Mouse (Mus musculus): ENCODE data around the gene Gpatch2.

Gene Gpatch2

DNA sequence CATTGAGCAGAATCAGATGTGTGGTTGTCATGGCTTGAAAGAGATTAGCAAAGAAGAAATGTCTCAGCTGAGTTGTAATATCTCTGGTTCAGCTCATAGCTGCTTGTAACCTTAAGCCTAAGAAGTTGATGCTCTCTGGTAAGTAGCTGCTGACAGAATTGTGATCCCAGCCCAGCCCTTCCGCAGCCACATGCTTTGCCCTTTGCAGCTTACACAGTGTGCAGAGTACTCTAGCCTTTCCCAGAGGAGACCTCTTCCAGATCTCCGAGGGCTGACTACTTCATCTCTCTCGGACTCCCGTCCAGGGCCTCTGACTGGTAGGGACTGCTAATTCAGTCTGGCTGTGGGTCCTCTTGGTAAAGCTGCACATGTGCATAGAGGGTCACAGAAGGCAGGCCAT, 92.0 kb downstream of the Gpatch2 start:
- DNase-seq (ENCODE audit: low spot score), result no peak

DNA sequence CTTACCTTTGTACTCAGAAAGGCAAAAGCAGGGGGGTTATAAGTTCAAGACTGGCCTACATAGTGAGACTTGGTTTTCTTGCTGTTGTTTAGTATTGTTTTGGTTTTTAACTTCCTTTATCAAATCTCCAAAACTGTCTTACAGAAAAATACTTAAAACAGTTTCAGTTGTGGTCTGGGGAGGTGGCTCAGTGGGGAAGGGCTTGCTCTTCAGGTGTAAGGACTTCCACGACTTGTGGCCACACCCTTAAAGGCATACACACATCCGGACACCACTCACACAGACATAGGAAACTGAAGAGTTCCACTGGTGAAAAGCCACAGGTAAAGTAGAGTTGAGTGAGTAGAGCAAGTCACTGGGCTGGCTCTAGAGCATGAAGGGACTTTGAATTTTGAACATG, 93.2 kb downstream of the Gpatch2 start:
- DNase-seq (ENCODE audit: low spot score), result no peak

DNA sequence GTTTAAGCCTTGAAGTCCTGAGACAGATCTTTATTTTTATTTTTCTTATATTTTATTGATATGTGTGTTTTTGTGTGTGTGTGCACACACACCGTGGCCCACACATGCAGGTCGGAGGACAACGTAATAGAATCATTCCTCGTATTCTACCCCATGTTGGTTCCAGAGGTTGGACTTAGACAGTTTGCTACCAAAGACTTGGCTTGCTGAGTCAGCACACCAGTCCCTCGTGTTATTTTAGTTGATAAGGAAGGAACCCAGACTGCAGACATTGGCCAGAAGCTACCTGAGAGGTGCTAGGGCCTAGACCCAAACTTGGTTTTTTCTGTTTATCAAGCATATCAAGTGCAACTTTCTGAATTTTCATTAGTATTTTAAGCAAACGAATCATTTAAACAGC, 95.8 kb downstream of the Gpatch2 start:
- no peak for DNase-seq (ENCODE audit: low spot score)

DNA sequence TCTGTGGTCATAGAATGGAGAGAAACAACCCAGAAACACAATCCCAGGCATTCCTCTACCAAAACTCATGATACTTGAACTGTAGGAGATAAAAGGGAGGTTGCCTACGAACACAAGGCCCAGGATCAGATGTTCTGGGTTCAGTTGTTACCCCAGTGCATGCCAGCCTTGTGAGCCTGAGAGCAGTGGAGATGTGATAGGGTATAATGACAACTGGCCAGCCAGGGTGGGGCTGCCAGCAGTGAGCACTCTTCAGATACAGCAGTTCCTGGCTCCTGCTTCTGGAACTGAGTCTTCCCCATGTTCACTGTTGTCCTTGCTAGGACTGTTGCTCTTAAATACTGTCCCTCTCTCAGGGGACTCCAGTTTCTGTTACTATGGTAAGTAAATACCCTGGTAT, 98.0 kb downstream of the Gpatch2 start:
- DNase-seq (ENCODE audit: low spot score), result no peak

DNA sequence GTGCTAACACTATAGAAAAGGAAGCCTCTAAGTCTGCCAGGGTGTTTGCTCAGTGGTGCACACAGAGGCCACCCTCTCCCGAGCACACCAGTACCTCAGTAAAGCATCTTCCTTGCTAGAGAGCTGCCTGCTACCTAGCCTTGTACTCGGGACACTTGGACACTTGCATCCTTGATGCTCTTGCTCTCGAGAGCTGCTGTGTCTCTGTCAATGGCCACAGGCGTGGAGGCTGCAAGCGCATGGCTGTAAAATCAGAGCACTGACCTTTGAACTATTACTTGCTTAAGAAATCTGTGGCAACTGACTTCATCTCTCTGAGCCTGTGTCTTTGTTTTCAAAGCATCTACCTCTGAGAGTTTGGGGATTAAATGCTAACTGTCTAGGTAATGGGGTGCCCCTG, 98.5 kb downstream of the Gpatch2 start:
- no peak for DNase-seq (ENCODE audit: low spot score)

DNA sequence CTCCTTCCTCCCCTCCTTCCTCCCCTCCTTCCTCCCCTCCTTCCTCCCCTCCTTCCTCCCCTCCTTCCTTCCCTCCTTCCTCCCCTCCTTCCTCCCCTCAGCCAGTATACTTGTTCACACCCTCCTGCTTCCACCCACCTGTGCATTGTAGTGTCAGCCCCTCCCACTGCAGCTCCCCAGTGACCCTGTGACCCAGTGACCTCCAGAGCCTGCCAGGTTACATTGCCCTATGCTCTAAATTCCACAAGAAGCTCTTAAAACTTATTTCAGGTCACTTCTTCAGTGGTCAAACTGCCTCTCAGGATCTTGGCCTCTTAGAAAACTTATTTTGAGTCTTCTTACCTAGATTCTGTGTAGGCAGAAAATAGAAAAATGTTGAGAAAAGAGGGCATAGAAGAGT, 99.2 kb downstream of the Gpatch2 start:
- no peak for DNase-seq (ENCODE audit: low spot score)

DNA sequence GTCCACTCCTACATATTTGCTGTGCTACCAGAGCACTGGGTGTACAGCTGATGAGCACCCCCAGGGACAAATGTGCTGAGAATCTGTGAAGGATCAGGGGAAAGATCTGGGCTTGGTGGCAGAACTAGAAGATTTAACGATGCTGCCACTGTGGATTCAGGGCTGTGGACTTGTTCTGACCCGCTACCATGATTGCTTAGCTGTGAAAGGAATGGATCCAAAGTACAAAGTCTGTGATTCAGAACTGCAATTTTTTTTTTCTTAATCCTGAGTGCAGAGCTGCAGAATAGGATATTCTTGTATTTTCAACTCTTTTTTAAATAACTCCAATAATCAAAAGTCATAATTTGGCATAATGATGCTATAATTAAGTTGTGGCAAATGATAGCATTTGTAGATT, 100.5 kb downstream of the Gpatch2 start:
- no peak for DNase-seq (ENCODE audit: low spot score)

DNA sequence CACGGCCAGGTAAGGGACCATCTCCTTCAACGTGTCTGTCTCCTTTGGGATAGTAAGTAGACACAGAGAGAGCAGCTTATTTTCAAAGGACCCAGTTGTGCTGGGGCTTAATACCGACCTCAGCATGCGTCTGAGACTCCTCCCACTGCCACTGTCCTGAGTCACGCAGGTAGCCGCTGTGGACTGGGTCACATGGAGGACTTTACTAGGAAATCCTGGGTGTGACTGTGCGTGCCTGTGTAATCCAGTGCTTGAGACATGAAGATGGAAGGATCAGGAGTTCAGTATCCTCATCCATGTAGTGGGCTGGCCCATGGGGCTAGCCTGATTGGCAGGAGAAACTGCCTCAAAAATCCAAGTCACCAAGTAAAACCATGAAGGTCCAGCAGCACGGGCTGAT, 101.2 kb downstream of the Gpatch2 start:
- DNase-seq (ENCODE audit: low spot score), result no peak

DNA sequence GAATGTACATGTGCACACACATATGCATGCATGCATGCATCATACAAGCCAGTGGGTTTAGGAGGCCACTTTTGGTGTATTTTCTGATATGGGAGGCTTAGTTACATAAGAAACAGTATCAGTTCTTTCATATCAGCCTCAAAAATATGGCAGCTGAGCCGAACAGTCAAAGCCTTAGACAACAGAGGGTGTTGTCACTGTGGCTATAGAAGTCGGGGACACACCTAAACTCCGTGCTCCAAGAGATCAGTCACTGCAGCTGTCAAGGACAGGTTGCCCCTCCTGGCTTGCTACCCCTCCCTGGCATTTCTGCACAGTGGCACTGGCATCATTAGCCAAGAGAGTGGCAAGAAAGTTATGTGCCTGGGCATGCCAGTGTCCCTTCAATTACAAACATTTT, 106.5 kb downstream of the Gpatch2 start:
- DNase-seq (ENCODE audit: low spot score), result no peak

DNA sequence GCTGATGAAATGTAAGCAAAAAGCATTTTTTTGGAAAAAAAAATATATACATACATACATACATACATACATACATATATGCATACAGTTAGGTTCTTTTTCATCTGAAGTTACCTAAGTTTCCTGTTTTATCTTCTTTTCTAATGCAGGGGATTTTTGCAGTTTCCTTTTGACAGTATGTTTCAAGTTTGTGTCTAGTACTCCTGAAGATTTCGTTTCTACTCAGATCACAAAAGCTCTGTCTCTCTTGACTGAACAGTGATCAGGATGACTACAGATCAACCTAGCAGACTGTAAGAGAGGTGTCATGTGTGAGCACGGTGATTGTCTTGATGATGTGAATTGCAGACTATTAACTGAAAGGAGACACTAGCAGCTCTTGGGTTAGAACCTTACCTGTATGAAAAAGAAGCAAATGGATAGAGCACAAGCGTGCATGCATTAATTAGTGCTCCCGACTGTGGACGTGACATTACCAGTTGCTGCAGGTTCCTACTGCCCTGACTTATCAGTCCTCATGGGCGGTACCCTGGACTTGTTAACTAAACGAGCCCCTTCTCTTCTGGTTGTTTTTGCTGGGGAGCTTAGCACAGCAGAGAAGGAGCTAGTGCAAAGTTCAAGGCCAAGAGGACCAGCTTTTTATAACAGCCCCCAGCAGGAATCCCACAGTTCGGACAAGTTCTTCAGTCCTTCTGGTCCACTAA, 107.3 kb downstream of the Gpatch2 start:
- no peak for DNase-seq (ENCODE audit: low spot score)

DNA sequence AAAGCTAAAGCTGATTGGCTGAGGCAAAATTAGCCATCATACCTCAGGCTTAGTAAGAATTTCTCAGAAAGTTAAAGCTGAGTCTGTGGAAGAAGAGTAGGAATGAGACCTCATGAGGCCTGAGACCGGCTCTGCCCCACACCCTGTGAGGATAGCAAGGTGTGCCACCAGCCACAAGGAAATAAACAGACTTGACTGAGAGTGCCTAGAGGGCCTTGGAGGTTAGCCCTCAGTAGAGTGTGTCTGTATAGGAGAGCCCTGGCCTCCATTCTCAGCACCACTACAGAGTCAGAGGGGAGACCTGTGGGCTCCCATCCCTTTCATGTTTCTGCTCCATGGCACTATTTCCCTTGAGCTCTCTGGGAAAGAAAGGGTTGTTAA, 107.9 kb downstream of the Gpatch2 start:
- no peak for DNase-seq (ENCODE audit: low spot score)

DNA sequence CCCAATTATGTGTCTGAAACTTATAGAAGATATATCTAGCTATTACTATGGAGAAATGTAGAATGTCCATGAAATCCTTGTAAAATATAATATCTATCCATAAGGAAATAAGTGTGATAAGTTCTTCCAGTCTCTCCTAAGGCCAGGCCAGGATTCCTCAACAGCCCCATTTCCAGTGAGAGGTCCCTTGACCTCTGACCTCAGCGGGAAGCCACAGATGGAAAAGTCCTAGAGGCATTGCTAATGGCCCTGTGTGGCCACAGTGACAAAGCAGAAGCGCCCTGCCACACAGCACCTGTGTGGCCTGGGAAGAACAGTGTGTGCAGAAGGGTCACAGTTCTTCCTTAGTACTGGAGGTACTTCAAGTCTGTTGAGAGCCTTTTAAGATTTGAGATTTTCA, 127.2 kb downstream of the Gpatch2 start:
- DNase-seq (ENCODE audit: low spot score), result peak; percentile 60

DNA sequence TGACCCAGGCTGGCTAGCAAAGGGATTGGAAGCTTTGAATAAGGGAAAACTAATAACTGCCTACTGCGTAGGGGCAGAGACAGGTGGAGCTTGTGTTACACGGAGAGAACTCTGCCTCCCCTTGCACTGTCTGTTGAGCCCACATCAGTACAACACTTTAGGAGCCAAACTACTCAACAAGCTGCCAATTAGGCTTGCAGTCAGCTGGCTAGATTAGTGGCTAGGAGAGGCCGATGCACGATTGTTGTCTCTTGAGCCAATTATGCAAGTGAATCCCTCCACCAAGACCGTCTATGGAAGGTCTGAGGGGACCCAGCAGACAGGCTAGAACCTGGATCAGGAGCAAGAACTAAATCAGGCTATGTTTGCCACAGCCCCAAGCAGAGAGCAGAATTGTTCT, 129.8 kb downstream of the Gpatch2 start:
- no peak for DNase-seq (ENCODE audit: low spot score)

DNA sequence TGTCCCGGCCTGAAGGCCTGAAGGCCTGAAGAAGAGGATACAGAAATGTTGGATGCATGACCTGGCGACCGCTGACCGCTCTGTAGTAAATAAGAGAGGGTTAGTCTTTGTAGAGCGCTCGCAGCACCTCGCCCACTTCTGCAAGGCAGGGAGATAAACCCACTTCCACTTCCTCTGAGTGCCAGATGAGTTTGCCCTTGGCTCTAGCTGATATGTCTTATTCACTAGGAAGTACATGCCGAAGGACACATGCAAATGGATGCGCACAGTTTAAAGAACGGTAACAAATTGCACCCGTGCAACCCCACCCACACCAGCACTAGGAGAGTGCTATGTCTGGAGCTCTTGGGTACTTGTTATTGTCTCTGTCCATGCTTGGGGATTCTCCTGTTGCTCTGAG, 131.6 kb downstream of the Gpatch2 start:
- no peak for DNase-seq (ENCODE audit: low spot score)

DNA sequence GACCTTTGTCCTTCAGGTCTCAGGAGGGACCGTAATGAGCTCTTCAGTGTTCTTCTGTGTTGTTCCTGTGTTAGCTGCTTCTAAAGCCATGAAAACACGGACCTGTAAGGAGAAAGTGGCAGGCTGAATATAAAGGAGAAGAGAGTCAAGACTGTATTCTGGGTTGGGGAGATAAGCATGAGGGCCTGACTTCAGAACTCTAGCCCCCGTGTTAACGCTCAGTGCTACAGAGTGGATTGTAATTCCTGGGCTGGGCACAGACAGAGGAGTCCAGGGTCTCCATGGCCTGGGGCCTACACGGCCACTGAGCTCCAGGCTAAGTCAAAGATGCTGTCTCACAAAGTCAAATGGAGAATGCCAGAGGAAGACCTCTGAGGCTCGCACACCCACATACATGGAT, 132.3 kb downstream of the Gpatch2 start:
- no peak for DNase-seq (ENCODE audit: low spot score)

DNA sequence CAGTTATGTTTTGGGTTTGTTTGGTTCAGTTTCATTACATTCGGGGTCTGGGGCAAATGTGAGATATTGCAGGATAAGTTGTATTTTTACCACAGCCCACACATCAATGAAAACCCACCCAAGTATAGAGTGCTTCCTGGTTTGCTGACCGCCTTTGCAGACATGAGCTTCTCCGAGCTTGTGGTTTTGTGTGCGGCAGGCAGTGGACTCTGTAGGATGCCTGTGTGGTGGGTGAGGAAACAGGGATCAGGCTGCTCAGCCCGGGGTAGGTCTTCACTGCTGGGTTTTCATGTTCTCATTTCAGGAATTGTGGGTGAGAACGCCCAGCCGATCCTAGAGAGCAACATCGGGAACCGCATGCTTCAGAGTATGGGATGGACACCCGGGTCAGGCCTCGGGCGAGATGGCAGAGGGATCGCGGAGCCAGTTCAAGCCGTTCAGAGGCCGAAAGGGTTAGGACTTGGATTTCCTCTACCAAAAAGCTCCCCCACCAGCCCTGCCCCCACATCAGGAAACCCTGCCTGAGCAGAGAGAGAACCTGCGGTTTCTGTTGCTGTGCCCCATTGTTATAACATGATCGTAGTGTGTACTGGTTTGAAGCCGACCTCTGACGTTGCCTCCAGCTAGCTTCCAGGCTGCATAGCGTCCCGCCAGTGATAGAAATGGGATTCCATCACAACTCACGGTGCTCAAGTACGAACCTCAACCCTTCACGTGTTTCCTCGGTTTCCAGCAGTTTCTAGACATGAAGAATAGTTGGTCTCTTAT, 132.9 kb downstream of the Gpatch2 start:
- DNase-seq (ENCODE audit: low spot score), result no peak

DNA sequence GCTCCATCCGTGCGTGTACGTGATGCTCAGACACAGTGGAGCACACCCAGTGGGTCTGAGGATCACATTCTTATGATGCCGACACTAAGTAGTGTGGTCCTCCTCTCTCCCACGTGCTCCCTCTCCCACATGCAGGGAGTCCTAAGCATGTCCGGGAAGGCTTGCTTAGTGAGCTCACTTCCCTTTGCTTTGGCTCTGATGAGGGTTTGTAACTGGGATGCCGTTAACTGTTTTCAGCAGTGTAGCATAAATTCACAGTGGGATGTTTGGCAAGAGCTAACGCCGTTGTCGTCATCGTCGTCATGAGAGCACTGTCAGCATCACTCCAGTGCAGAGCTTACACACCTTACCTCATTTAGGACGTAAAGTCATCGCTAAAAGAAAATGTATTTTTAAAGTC, 133.6 kb downstream of the Gpatch2 start:
- no peak for DNase-seq (ENCODE audit: low spot score)

DNA sequence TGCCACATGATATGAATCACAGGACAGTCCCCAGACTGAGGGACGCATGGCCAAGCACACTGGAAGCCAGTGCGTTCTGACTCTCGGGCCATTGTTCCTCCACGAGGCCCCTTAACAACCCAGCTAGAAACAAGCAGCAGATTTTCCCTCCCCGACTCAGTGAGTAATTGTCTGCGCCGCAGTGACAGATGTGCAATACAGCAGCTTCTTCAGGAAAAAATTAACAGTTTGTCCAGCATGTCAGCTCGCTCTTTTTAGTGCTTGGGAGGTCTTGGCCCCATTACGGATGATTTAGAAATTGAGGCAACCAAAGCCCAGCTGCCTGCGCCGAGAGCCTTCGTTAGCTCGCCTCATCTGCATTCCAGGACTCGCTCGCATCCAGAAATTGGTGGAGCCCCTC, 140.9 kb downstream of the Gpatch2 start:
- DNase-seq (ENCODE audit: low spot score), result no peak

DNA sequence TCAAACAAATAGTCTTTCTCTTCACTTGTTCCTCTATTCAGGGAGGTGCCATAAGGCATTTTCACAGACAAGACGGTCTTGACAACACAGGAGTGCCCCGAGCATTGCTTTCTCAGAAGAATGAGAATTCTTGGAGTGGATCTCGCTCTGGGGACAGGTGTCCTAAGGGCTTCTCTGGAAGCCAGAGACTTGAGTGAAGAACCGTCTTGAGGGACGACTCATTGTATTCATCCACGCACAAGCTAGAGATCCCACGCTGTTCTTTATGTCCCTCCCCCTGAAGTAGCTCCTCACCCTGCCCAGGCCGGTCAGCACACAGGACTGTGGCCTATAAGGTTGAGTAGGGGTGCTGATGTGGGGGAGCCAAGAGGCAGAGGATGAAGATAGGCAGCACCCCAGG, 141.6 kb downstream of the Gpatch2 start:
- no peak for DNase-seq (ENCODE audit: low spot score)

DNA sequence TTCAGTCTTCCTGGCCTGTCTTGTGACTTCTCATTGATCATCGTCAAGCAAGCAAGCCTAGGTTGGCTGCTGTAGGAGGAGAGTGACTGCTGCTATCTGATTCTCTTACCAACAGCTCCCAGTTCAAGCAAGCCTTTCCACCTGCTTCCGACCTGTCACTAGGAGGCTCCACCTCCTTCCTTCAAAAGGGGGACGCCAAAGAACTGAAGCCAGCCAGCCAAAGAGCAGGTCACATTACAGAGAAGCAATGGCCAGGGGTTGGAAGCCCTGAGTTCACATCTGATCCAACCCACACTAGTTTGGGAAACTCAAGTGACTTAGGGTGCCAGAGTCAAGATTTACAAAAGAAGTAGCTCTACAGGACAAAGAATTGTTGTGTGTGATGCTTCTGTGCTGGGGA, 144.9 kb downstream of the Gpatch2 start:
- DNase-seq (ENCODE audit: low spot score), result no peak

DNA sequence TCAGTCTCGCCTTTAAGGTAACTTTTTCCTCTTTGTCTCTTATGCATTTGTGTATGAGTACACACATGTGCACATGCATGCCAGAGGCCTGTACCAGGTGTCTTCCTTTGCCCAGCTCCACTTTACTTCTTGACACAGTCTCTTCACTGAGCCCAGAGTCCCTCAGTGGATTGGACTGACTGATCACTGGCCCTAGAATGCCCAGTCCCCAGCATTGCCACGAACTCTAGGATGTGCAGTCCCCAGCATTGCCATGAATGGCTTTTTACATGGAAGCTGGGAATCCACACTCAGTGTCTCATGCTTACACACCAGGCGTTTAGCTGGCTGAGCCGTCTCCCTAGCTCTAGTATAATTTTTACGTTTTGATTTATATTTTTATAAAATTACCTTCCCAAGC, 147.2 kb downstream of the Gpatch2 start:
- DNase-seq (ENCODE audit: low spot score), result no peak

DNA sequence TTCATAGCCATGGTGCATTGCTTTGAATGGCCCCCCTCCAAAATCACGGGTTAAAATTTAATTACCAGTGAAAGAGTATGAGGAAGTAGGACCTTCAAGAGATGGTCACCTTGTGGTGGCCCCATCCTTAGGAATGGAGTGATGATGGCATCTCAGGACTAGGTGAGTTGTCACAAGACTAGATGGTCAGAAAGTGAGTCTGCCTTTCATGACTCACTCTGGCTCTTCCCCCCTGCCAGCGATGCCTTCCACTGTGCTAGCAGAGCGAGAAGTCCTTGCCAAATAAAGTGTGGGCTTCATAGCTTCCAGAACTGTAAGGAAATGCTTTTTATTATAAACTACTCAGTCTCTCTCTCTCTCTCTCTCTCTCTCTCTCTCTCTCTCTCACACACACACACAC, 150.1 kb downstream of the Gpatch2 start:
- DNase-seq (ENCODE audit: low spot score), result no peak

DNA sequence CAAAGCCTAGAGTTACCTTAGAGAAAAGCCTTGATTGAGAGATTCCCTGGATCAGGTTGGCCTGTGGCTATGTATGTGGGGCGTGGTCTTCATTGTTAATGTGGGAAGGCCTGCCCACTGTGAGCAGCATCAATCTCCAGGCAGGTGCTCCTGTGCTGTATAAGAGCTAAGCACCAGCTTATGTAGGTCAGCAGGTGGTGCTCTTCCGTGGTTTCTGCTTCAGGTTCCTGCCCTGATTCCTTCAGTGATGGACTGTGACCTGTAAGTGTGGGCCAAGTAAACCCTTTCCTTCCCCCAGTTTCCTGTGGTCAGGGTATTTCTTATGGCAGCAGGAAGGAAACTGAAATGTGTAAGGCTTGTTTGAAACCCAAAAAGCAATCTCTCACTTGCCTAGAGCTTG, 151.5 kb downstream of the Gpatch2 start:
- no peak for DNase-seq (ENCODE audit: low spot score)

DNA sequence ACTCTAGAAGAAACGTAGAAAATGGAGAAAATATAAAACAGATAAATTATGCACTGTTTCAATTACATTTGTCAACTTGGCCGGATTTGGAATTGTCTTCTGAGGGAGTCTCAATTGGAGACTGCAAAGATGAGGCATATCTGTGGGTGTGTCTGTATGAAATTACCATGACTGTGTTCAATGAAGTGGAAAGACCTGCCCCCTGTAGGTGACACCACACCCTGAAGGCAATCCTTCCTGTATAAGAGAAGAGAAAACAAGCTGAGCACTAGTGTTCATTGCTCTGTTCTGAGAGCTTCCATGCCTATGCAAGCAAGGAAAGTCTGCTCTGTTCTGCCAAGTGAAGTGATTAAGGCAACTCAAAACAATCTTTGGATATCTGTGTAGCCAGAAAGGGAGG, 153.7 kb downstream of the Gpatch2 start:
- DNase-seq (ENCODE audit: low spot score), result no peak
